Mouse (Mus musculus) embryonic facial prominence, embryonic 11.5 days (tissue): ENCODE data around the gene Mgmt. TPM values are rescaled to one million over a fixed set of nuclear protein-coding genes. Genes with fewer than 3 reads are reported as not detected.

Experiments used
- ATAC-seq: fragments of 200-750 bp; cut with Nextera tagmentation; replicated peaks from 2 replicates; pipeline ENCODE4 v1.8.0; 2017; ENCODE audit warnings: low read depth; ENCODE audit not compliant: insufficient number of reproducible peaks, low FRiP score, low TSS enrichment
- DNase-seq: peaks from one replicate; pipeline ENCODE4 v3.0.0-alpha.2; 2015; ENCODE audit warnings: low spot score
- H3K27ac ChIP-seq: fragments of 300-500 bp; sonication (generic); replicated peaks from 2 replicates; pipeline ENCODE4 v1.5.1; 2014; ENCODE audit warnings: mild to moderate bottlenecking, low read depth, low read length, control low read depth
- H3K27me3 ChIP-seq: fragments of 300-500 bp; sonication (generic); 2 replicates; pipeline ENCODE4 v1.6.1; 2014; ENCODE audit warnings: mild to moderate bottlenecking, low read length, moderate library complexity, mixed read lengths; ENCODE audit not compliant: control insufficient read depth, insufficient read depth
- H3K36me3 ChIP-seq: fragments of 300-500 bp; sonication (generic); replicated peaks from 2 replicates; pipeline ENCODE4 v1.6.1; 2014; ENCODE audit warnings: low read depth, mild to moderate bottlenecking, low read length, moderate library complexity, mixed read lengths; ENCODE audit not compliant: control insufficient read depth, insufficient read depth
- H3K4me1 ChIP-seq: fragments of 300-500 bp; sonication (generic); 2 replicates; pipeline ENCODE4 v1.6.1; 2014; ENCODE audit warnings: low read length, mixed read lengths; ENCODE audit not compliant: control insufficient read depth, insufficient read depth
- H3K4me2 ChIP-seq: fragments of 300-500 bp; sonication (generic); 2 replicates; pipeline ENCODE4 v1.6.1; 2014; ENCODE audit warnings: low read depth, mild to moderate bottlenecking, control low read depth, low read length, moderate library complexity
- H3K4me3 ChIP-seq: fragments of 300-500 bp; sonication (generic); 2 replicates; pipeline ENCODE4 v1.5.1; 2014; ENCODE audit warnings: low read depth, low read length, control low read depth
- H3K9ac ChIP-seq: fragments of 300-500 bp; sonication (generic); replicated peaks from 2 replicates; pipeline ENCODE4 v1.6.1; 2014; ENCODE audit warnings: mild to moderate bottlenecking, control low read depth, low read length
- H3K9me3 ChIP-seq: fragments of 300-500 bp; sonication (generic); replicated peaks from 2 replicates; pipeline ENCODE4 v1.6.1; 2016; ENCODE audit warnings: mild to moderate bottlenecking, low read length, inconsistent platforms, mixed read lengths; ENCODE audit not compliant: control insufficient read depth
- WGBS: fragments of 180-500 bp; shearing (Covaris S2); extraction: QIAGEN DNeasy Blood & Tissue Kit; methylation state at CpG from one replicate; pipeline ENCODE4 v1.1.7; 2014; 5-methylcytosine and 5-hydroxymethylcytosine counted together
- polyA plus RNA-seq: library from polyadenylated mRNA; unstranded; fragments of >200 nt; fragmentation: Nextera tagmentation; extraction: Ambion mirVana; gene quantifications from 2 replicates; pipeline ENCODE4 v1.2.1, GENCODE M21; 2014

Gene Mgmt
- polyA plus RNA-seq, 1 experiment from 2014 or later: 5.0 TPM

DNA sequence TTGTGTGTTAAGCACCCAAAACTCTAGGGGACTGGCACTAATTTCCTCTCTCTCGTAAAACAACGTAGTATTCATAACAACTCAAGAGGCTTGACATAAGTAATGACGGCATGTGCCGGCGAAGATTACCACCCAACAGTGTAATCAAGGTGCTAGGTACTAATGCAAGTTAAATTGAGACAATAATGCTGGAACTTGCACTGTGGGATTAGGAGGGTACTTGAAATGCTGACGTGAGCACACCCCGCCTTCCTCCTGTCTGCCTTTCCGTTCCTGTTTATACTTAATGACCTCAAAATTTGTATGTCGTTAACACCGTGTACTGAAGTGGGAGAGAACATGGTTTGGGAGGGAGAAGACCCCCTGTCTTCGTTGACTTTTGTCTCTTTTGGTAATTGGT is 110.9 kb downstream of the Mgmt start:
- Histone ChIP-seq H3K9ac (no peak overlapping the region), H3K4me3 (no peak overlapping the region), H3K36me3 (no peaks in the 10 kb centered on the region), H3K9me3 (no peaks in the 10 kb centered on the region), H3K27ac (no peak overlapping the region), H3K4me1 (no peaks in the 10 kb centered on the region), H3K4me2 (no peak overlapping the region), H3K27me3 (no peaks in the 10 kb centered on the region)
- ATAC-seq (no peak), DNase-seq (no peak)
- 45% methylated on average over 11 of the region's 11 CpGs for WGBS

DNA sequence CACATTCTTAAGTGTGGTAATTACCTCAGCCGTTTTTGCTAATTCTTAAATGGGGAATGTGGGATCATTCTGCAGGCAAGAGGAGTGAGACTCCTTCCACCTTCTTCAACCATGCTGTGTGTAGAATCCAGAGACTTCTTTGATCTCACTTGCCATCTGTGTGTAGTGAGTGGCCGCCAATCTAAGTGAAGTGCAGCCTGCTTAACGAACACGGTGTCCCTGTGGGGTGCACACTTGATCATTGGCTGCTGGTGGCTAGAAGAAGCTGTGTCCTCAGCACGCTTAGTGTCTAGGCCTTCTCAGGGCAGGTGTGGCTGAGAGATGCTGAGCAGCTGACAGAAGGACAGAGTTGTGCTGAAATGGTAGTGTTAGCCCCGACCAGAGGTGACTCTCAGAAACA is 113.9 kb downstream of the Mgmt start:
- no peaks in the 10 kb centered on the region for H3K9me3 ChIP-seq
- H3K4me2 ChIP-seq: no peak overlapping the region
- no peak overlapping the region for H3K9ac ChIP-seq
- DNase-seq (no peak), ATAC-seq (no peak)
- no peaks in the 10 kb centered on the region for H3K36me3 ChIP-seq
- WGBS: 63% methylated on average over 6 of the region's 6 CpGs
- no peak overlapping the region for H3K4me3 ChIP-seq
- H3K27ac ChIP-seq: no peak overlapping the region
- H3K27me3 ChIP-seq: no peaks in the 10 kb centered on the region
- H3K4me1 ChIP-seq: peaks cover 2% of the 10 kb centered on the region; the same call in 1 of the 2 replicates

DNA sequence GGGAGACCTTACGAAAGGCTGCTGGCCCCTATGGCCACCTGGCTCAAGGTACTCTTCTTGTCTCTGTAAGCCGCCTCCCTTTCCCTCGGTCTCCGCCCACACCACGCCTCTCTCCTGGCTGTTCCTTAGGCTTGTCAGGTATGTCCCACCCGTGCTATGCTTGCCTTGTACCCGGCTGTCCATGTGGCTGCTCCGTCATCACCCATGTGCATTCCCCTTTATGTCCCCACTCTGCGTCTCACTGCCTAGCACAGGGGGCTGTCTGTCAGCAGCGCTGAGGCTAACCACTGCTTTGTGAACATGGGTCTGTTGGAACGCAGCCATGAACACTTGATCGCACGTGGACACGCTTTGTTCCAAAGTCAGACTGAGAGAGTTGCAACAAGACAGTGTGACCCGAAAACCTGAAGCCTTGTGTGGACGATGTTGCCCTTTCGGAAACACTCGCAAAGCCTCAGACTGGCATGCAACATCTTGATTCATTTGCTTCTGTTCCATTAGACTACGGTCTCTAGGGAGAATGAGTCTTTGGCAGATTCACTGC is 115.4 kb downstream of the Mgmt start:
- ATAC-seq: no peak
- Histone ChIP-seq H3K9ac (no peak overlapping the region), H3K4me2 (no peak overlapping the region), H3K4me3 (no peak overlapping the region), H3K27me3 (no peaks in the 10 kb centered on the region), H3K4me1 (peaks cover 2% of the 10 kb centered on the region; the same call in 1 of the 2 replicates), H3K27ac (no peak overlapping the region), H3K36me3 (no peaks in the 10 kb centered on the region), H3K9me3 (no peaks in the 10 kb centered on the region)
- WGBS: 93% methylated on average over 19 of the region's 19 CpGs
- no peak for DNase-seq

DNA sequence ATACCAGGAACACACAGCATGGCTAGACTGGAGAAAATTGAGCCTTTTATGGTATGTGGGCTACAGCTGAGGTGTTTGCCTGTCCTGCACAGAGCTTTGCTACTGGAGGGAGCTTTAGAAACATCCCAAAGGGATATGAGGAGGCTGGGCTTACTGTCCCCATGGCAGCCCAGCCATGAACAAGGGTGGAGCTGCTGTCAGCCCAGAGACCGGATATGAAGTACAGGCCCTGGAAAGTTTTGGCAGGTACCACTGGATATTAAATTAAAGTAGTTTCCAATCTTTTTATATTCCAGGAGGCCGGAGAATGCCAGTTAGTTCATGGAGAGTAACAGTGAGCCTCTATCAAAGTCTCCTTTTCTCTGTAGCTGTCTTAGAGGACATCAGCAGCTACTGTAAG is 116.0 kb downstream of the Mgmt start:
- no peaks in the 10 kb centered on the region for H3K9me3 ChIP-seq
- H3K27me3 ChIP-seq: no peaks in the 10 kb centered on the region
- no peak overlapping the region for H3K27ac ChIP-seq
- WGBS: 78% methylated on average over 2 of the region's 2 CpGs
- H3K4me3 ChIP-seq: no peak overlapping the region
- H3K36me3 ChIP-seq: no peaks in the 10 kb centered on the region
- ATAC-seq (no peak), DNase-seq (no peak)
- H3K9ac ChIP-seq: no peak overlapping the region
- no peak overlapping the region for H3K4me2 ChIP-seq
- peaks cover 2% of the 10 kb centered on the region; the same call in 1 of the 2 replicates for H3K4me1 ChIP-seq

DNA sequence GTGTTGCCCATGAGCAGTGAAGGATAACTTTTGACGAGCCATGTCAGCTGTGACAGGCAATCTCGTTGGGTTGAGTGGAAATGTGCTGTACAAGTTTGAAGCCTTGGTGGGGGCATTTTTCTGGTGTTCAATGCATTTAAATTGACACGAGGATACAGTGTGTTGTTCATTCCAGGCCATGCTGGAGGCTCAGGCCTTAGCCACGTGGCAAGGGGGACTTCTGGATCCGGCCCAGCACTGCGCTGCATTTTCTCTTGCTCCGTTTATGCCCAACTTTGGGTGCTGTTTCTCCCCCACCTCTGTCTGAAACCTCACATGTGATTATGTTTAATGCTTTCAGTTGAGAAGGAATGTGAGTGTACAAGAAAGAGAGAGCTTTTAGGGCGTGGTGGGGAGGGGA is 118.3 kb downstream of the Mgmt start:
- Histone ChIP-seq H3K4me3 (no peak overlapping the region), H3K27me3 (no peaks in the 10 kb centered on the region), H3K9ac (no peak overlapping the region), H3K9me3 (no peaks in the 10 kb centered on the region), H3K4me1 (peaks cover 2% of the 10 kb centered on the region; the same call in 1 of the 2 replicates), H3K4me2 (no peak overlapping the region), H3K36me3 (no peaks in the 10 kb centered on the region), H3K27ac (no peak overlapping the region)
- ATAC-seq (no peak), DNase-seq (no peak)
- WGBS: 62% methylated on average over 8 of the region's 8 CpGs

DNA sequence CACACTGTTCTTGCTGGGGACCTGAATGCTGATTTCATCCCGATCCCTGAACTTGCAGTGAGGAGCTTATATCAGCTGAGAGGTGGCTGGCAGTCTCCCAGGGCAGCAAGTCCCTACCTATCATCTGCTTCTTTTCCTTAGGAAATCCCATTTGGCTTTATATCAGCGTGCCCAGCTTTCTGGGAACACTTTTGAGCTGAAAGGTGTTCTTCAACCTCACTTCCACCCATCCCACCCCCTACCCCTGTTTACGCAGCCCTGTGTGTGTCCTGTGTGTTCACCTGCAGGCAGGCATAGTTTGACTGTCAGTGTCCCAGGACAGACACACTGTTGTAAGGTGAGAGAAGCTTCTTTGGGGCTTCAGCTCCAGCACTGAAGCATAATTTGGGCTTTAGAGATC is 119.0 kb downstream of the Mgmt start:
- H3K36me3 ChIP-seq: no peaks in the 10 kb centered on the region
- DNase-seq: no peak
- no peak overlapping the region for H3K9ac ChIP-seq
- H3K4me1 ChIP-seq: peaks cover 2% of the 10 kb centered on the region; the same call in 1 of the 2 replicates
- no peak overlapping the region for H3K4me3 ChIP-seq
- no peaks in the 10 kb centered on the region for H3K27me3 ChIP-seq
- WGBS: 68% methylated on average over 3 of the region's 3 CpGs
- no peaks in the 10 kb centered on the region for H3K9me3 ChIP-seq
- no peak overlapping the region for H3K4me2 ChIP-seq
- no peak overlapping the region for H3K27ac ChIP-seq
- no peak for ATAC-seq

DNA sequence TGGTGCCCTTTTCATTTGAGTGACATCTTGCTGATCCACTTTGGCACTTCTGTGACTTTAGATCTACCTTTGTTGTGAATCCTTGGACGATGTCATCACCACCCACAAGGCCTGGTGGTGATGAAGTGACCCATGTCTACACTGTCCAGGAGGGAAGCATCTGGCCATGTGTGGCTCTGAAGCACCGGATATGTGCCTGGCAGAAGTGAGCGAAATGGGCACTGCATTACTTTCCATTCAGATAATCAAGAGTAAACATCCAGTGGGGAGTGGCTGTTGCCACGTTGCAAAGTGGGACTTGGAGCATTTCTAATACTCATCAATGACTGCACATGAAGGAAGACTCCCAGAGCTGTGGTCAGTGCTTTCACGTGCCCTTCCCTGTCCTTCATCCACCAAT is 124.2 kb downstream of the Mgmt start:
- ATAC-seq: no peak
- WGBS: 92% methylated on average over 5 of the region's 5 CpGs
- H3K4me1 ChIP-seq: no peaks in the 10 kb centered on the region

DNA sequence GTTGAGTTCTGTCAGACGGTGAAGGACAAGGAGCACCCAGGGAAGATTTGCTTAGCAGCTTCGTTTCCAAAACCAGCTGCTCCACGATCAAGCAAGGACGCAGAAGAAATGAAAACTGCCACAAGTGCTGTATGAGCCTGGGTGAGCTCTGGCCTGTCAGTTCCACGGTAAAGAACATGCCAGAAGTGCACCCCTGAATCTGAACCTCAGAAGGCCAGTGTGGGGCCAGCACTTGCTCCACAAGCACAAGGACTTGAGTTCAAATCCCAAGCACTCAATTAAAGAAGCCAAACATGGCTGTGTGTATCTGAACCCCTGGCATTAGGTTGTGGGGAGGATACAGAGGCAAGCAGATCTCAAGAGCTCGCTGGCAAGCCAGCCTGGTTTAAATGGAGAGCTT is 125.8 kb downstream of the Mgmt start:
- Histone ChIP-seq H3K27me3 (no peaks in the 10 kb centered on the region), H3K27ac (no peak overlapping the region), H3K9ac (no peak overlapping the region), H3K4me2 (no peak overlapping the region), H3K36me3 (no peaks in the 10 kb centered on the region), H3K4me3 (no peak overlapping the region), H3K9me3 (no peaks in the 10 kb centered on the region), H3K4me1 (no peaks in the 10 kb centered on the region)
- 81% methylated on average over 6 of the region's 6 CpGs for WGBS
- ATAC-seq: no peak
- DNase-seq: no peak

More for the DNA sequence above, 124.2 kb downstream of the Mgmt start:
- H3K36me3 ChIP-seq: no peaks in the 10 kb centered on the region
- no peak overlapping the region for H3K4me3 ChIP-seq
- no peak for DNase-seq
- H3K27me3 ChIP-seq: no peaks in the 10 kb centered on the region
- no peak overlapping the region for H3K27ac ChIP-seq
- no peak overlapping the region for H3K9ac ChIP-seq
- no peaks in the 10 kb centered on the region for H3K9me3 ChIP-seq
- no peak overlapping the region for H3K4me2 ChIP-seq
